Mouse (Mus musculus) B cell, adult 62 days (primary cell): ENCODE measurements around the gene Slco2b1. TPM values are rescaled to one million over a fixed set of nuclear protein-coding genes. Genes with fewer than 3 reads are reported as not detected.

Experiments used
- total RNA-seq: library from RNA; stranded (reverse); gene quantifications from 4 replicates; pipeline ENCODE4 v1.2.4, GENCODE M21; 2023

Slco2b1 gene
- total RNA-seq: 0.36 to 1.6 TPM (median 0.66 TPM) in 4 replicates

DNA sequence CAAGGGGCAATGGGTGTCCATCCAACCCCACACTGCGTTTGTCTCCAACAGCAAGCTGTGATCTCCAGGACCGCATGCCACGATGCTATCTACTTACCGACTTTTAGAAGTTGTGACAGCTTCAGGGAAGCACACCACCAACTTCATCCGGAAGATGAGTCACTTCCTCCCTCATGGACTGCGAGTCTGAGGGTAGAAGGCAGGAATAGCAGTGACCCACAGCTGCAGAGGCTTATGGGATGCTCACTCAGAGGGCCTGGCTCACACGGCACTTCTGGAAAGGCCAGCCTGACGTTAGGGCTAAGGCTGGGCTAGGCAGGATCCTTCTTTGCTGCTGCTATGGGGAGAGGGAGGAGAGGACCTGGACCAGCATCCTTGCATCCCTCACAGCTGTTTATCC lies at the start of gene Slco2b1:
Gene Slco2b1, minus strand, starts transcription at position 175 of the 400 bp plus-strand sequence.

GRCm38 (mm10) chr7:99729973-99730372 lies 18.8 kb upstream of the Slco2b1 start, which contains the start of gene Olfr520:
TSS of gene Olfr520 (plus strand) at chr7:99730273.

GRCm38 (mm10) chr7:99626376-99627270 lies 84.5 kb downstream of the Slco2b1 start, which contains the start of gene Tpbgl:
TSS of gene Tpbgl (minus strand) at chr7:99627103.

Other genes with a start within 250 kb of the Slco2b1 start
- gene Klhl35, start 245.3 kb downstream of the Slco2b1 start, total RNA-seq: 1.1 to 1.4 TPM (median 1.1 TPM) in 3 of 4 replicates, not detected in the other
- gene Rps3, start 227.6 kb downstream of the Slco2b1 start, total RNA-seq: 1,081 to 1,218 TPM (median 1,176 TPM) in 4 replicates
- 43.4 to 60.5 TPM (median 58.6 TPM) in 4 replicates for gene Arrb1, start 175.9 kb downstream of the Slco2b1 start, total RNA-seq
- 0.20 to 0.30 TPM in 2 of 4 replicates, not detected in the others for gene Tpbgl, start 84.2 kb downstream of the Slco2b1 start, total RNA-seq
- gene Olfr520, start 18.9 kb upstream of the Slco2b1 start, total RNA-seq: not detected in 4 replicates
- not detected in 4 replicates for gene Olfr521, start 52.2 kb upstream of the Slco2b1 start, total RNA-seq
- 1.5 to 3.2 TPM (median 2.4 TPM) in 4 replicates for gene Neu3, start 117.1 kb upstream of the Slco2b1 start, total RNA-seq
- gene Xrra1, start 147.8 kb upstream of the Slco2b1 start, total RNA-seq: not detected in 4 replicates
- gene Spcs2, start 152.1 kb upstream of the Slco2b1 start, total RNA-seq: 71.6 to 102 TPM (median 85.9 TPM) in 4 replicates